Mouse (Mus musculus): ENCODE measurements around the gene Amer1. TPM values are rescaled to one million over a fixed set of nuclear protein-coding genes. Genes with fewer than 3 reads are reported as not detected.

The Amer1 gene
- 1.0 and 1.7 TPM in 2 replicates for polyA plus RNA-seq (2012; rRNA removed)

- peak; percentile 55 for DNase-seq (ENCODE audit: low read depth, low spot score)
- 22% methylated on average over 19 of the region's 19 CpGs for WGBS
Measured at GRCm38 (mm10) chrX:95444776-95445111, at the start of gene Amer1. Gene Amer1 (minus strand): TSS chrX:95444872.

- 59% methylated on average over 3 of the region's 3 CpGs for WGBS
- no peak for DNase-seq (ENCODE audit: low read depth, low spot score)
Measured at GRCm38 (mm10) chrX:95457166-95457565, 12.5 kb upstream of the Amer1 start.

GRCm38 (mm10) chrX:95445866-95446265 is 1.2 kb upstream of the Amer1 start:
- DNase-seq (ENCODE audit: low read depth, low spot score), result no peak
- 39% methylated on average over 2 of the region's 2 CpGs for WGBS

GRCm38 (mm10) chrX:95445141-95445540 is 469 bp upstream of the Amer1 start:
- no peak for DNase-seq (ENCODE audit: low read depth, low spot score)
- 23% methylated on average over 3 of the region's 3 CpGs for WGBS

- no peak for DNase-seq (ENCODE audit: low read depth, low spot score)
Measured at GRCm38 (mm10) chrX:95443898-95444775, 535 bp downstream of the Amer1 start.

GRCm38 (mm10) chrX:95443390-95443789 is 1.3 kb downstream of the Amer1 start:
- no peak for DNase-seq (ENCODE audit: low read depth, low spot score)

More at GRCm38 (mm10) chrX:95443898-95444775, 535 bp downstream of the Amer1 start:
- WGBS, result 18% methylated on average over 42 of the region's 42 CpGs

GRCm38 (mm10) chrX:95442261-95442660 is 2.4 kb downstream of the Amer1 start:
- no peak for DNase-seq (ENCODE audit: low read depth, low spot score)
- 21% methylated on average over 1 of the region's 1 CpGs for WGBS

More at GRCm38 (mm10) chrX:95443390-95443789, 1.3 kb downstream of the Amer1 start:
- 32% methylated on average over 12 of the region's 12 CpGs for WGBS

GRCm38 (mm10) chrX:95441290-95441689 is 3.4 kb downstream of the Amer1 start:
- no peak for DNase-seq (ENCODE audit: low read depth, low spot score)

- WGBS, result 54% methylated on average over 4 of the region's 4 CpGs
- no peak for DNase-seq (ENCODE audit: low read depth, low spot score)
Measured at GRCm38 (mm10) chrX:95438491-95438890, 6.2 kb downstream of the Amer1 start.

GRCm38 (mm10) chrX:95437236-95437635 is 7.4 kb downstream of the Amer1 start:
- no peak for DNase-seq (ENCODE audit: low read depth, low spot score)
- WGBS, result 91% methylated on average over 1 of the region's 1 CpGs

GRCm38 (mm10) chrX:95373101-95373500 is 71.6 kb downstream of the Amer1 start:
- no peak for DNase-seq (ENCODE audit: low read depth, low spot score)

Other genes starting within 250 kb of the Amer1 start
- 1.1 and 1.3 TPM in 2 replicates for gene Arhgef9, start 248.0 kb downstream of the Amer1 start, polyA plus RNA-seq (2012; rRNA removed)
- gene Asb12, start 113.1 kb upstream of the Amer1 start, polyA plus RNA-seq (2012; rRNA removed), result 0.12 TPM in 1 of 2 replicates, not detected in the other
- not detected in 2 replicates for gene Pfn5, start 113.2 kb upstream of the Amer1 start, polyA plus RNA-seq (2012; rRNA removed)
- gene Zc4h2, start 213.6 kb upstream of the Amer1 start, polyA plus RNA-seq (2012; rRNA removed), result 0.71 and 0.73 TPM in 2 replicates

Data from large intestine, adult 2 months (tissue).